Mouse (Mus musculus) heart, adult 2 months (tissue): ENCODE measurements around the gene Gm20388.

ENCODE experiments used
- CTCF ChIP-seq: fragments of 200-600 bp; IDR thresholded peaks from 2 replicates; pipeline ENCODE4 v1.8.1; 2022; ENCODE audit warnings: antibody characterized with exemption, mild to moderate bottlenecking, moderate library complexity
- POLR2A ChIP-seq: fragments of 200-500 bp; IDR thresholded peaks from 2 replicates; pipeline ENCODE4 v1.6.1; 2011; ENCODE audit warnings: mild to moderate bottlenecking, low read depth, low read length, control low read depth; ENCODE audit not compliant: insufficient read depth

- no peak for TF ChIP-seq POLR2A
- TF ChIP-seq CTCF = no peak
Observed at GRCm38 (mm10) chr8:124329690-124330089, 4419.0 kb downstream of the Gm20388 start.
